Mouse (Mus musculus): ENCODE data around the gene Lmtk2. TPM values are rescaled to one million over a fixed set of nuclear protein-coding genes. Genes with fewer than 3 reads are reported as not detected.

Gene Lmtk2
- polyA plus RNA-seq, 1 experiment from 2014 or later = 3.1 TPM

GRCm38 (mm10) chr5:144112574-144113438 lies 12.6 kb downstream of the Lmtk2 start:
- H3K27ac ChIP-seq = no peak overlapping the region
- no peak for ATAC-seq (replicated peaks; ENCODE audit: insufficient number of reproducible peaks, insufficient read depth, low FRiP score, low read depth)
- H3K36me3 ChIP-seq = no peaks in the 10 kb centered on the region
- 75% methylated on average over 11 of the region's 11 CpGs for WGBS
- H3K9ac ChIP-seq = no peak overlapping the region
- H3K9me3 ChIP-seq (replicated peaks) = no peaks in the 10 kb centered on the region
- no peaks in the 10 kb centered on the region for H3K27me3 ChIP-seq
- no peak overlapping the region for H3K4me2 ChIP-seq
- H3K4me3 ChIP-seq = no peak overlapping the region
- H3K4me1 ChIP-seq (replicated peaks) = peaks cover 27% of the 10 kb centered on the region

- Histone ChIP-seq H3K27me3 (no peaks in the 10 kb centered on the region), H3K36me3 (no peaks in the 10 kb centered on the region), H3K9ac (no peak overlapping the region), H3K4me2 (no peak overlapping the region), H3K4me1 (replicated peaks) (peaks cover 27% of the 10 kb centered on the region), H3K27ac (peak overlapping the region; percentile 34; the same call in 1 of the 2 replicates), H3K9me3 (replicated peaks) (no peaks in the 10 kb centered on the region), H3K4me3 (no peak overlapping the region)
- WGBS = 80% methylated on average over 2 of the region's 2 CpGs
- no peak for ATAC-seq (replicated peaks; ENCODE audit: insufficient number of reproducible peaks, insufficient read depth, low FRiP score, low read depth)
Observed at GRCm38 (mm10) chr5:144114068-144114467, 13.8 kb downstream of the Lmtk2 start.

- ATAC-seq (replicated peaks; ENCODE audit: insufficient number of reproducible peaks, insufficient read depth, low FRiP score, low read depth) = no peak
- Histone ChIP-seq H3K36me3 (no peaks in the 10 kb centered on the region), H3K27me3 (no peaks in the 10 kb centered on the region), H3K27ac (peak overlapping the region; percentile 55; the same call in 1 of the 2 replicates), H3K4me1 (replicated peaks) (peaks cover 30% of the 10 kb centered on the region), H3K4me3 (no peak overlapping the region), H3K9me3 (replicated peaks) (no peaks in the 10 kb centered on the region), H3K9ac (0 out of 2 replicates have a peak overlapping the region, but pooled peaks have one; percentile 1), H3K4me2 (peak overlapping the region; percentile 22)
- WGBS = 40% methylated on average over 5 of the region's 5 CpGs
Observed at GRCm38 (mm10) chr5:144114970-144115627, 14.9 kb downstream of the Lmtk2 start.

- Histone ChIP-seq H3K4me1 (replicated peaks) (peaks cover 30% of the 10 kb centered on the region), H3K4me2 (peak overlapping the region; percentile 22), H3K27me3 (no peaks in the 10 kb centered on the region), H3K36me3 (no peaks in the 10 kb centered on the region), H3K9ac (0 out of 2 replicates have a peak overlapping the region, but pooled peaks have one; percentile 1), H3K4me3 (no peak overlapping the region), H3K27ac (peak overlapping the region; percentile 55; the same call in 1 of the 2 replicates), H3K9me3 (replicated peaks) (no peaks in the 10 kb centered on the region)
- WGBS = 62% methylated on average over 2 of the region's 2 CpGs
- ATAC-seq (replicated peaks; ENCODE audit: insufficient number of reproducible peaks, insufficient read depth, low FRiP score, low read depth) = no peak
Observed at GRCm38 (mm10) chr5:144115628-144115977, 15.4 kb downstream of the Lmtk2 start.

GRCm38 (mm10) chr5:144118271-144118670 lies 18.0 kb downstream of the Lmtk2 start:
- Histone ChIP-seq H3K27ac (no peak overlapping the region), H3K9ac (no peak overlapping the region), H3K4me1 (replicated peaks) (peaks cover 36% of the 10 kb centered on the region), H3K27me3 (no peaks in the 10 kb centered on the region), H3K9me3 (replicated peaks) (no peaks in the 10 kb centered on the region), H3K4me2 (no peak overlapping the region), H3K36me3 (no peaks in the 10 kb centered on the region), H3K4me3 (no peak overlapping the region)
- 91% methylated on average over 4 of the region's 4 CpGs for WGBS
- ATAC-seq (replicated peaks; ENCODE audit: insufficient number of reproducible peaks, insufficient read depth, low FRiP score, low read depth) = no peak

GRCm38 (mm10) chr5:144119286-144119685 lies 19.1 kb downstream of the Lmtk2 start:
- no peak for ATAC-seq (replicated peaks; ENCODE audit: insufficient number of reproducible peaks, insufficient read depth, low FRiP score, low read depth)
- Histone ChIP-seq H3K9me3 (replicated peaks) (no peaks in the 10 kb centered on the region), H3K4me3 (no peak overlapping the region), H3K4me2 (no peak overlapping the region), H3K36me3 (no peaks in the 10 kb centered on the region), H3K27me3 (no peaks in the 10 kb centered on the region), H3K27ac (no peak overlapping the region), H3K4me1 (replicated peaks) (peaks cover 36% of the 10 kb centered on the region), H3K9ac (no peak overlapping the region)
- WGBS = 80% methylated on average over 2 of the region's 2 CpGs

GRCm38 (mm10) chr5:144121489-144121888 lies 21.3 kb downstream of the Lmtk2 start:
- H3K4me2 ChIP-seq = no peak overlapping the region
- no peaks in the 10 kb centered on the region for H3K9me3 ChIP-seq (replicated peaks)
- peaks cover 21% of the 10 kb centered on the region for H3K4me1 ChIP-seq (replicated peaks)
- no peaks in the 10 kb centered on the region for H3K36me3 ChIP-seq
- H3K27me3 ChIP-seq = no peaks in the 10 kb centered on the region
- no peak for ATAC-seq (replicated peaks; ENCODE audit: insufficient number of reproducible peaks, insufficient read depth, low FRiP score, low read depth)
- H3K9ac ChIP-seq = no peak overlapping the region
- no peak overlapping the region for H3K4me3 ChIP-seq
- peak overlapping the region; percentile 31; the same call in 1 of the 2 replicates for H3K27ac ChIP-seq

- H3K4me3 ChIP-seq = no peak overlapping the region
- peaks cover 5% of the 10 kb centered on the region; the same call in 1 of the 2 replicates for H3K36me3 ChIP-seq
- H3K4me1 ChIP-seq (replicated peaks) = peaks cover 12% of the 10 kb centered on the region
- no peaks in the 10 kb centered on the region for H3K27me3 ChIP-seq
- no peak overlapping the region for H3K9ac ChIP-seq
- 75% methylated on average over 9 of the region's 9 CpGs for WGBS
- ATAC-seq (replicated peaks; ENCODE audit: insufficient number of reproducible peaks, insufficient read depth, low FRiP score, low read depth) = no peak
- H3K9me3 ChIP-seq (replicated peaks) = no peaks in the 10 kb centered on the region
- H3K27ac ChIP-seq = no peak overlapping the region
- H3K4me2 ChIP-seq = no peak overlapping the region
Observed at GRCm38 (mm10) chr5:144125979-144126755, 25.9 kb downstream of the Lmtk2 start.

GRCm38 (mm10) chr5:144143531-144143930 lies 43.3 kb downstream of the Lmtk2 start:
- WGBS = 87% methylated on average over 5 of the region's 5 CpGs
- no peak for ATAC-seq (replicated peaks; ENCODE audit: insufficient number of reproducible peaks, insufficient read depth, low FRiP score, low read depth)

GRCm38 (mm10) chr5:144146898-144147297 lies 46.7 kb downstream of the Lmtk2 start:
- no peak overlapping the region for H3K4me3 ChIP-seq
- H3K36me3 ChIP-seq = peaks cover 9% of the 10 kb centered on the region
- no peak overlapping the region for H3K4me2 ChIP-seq
- no peak overlapping the region for H3K27ac ChIP-seq
- no peak overlapping the region for H3K9ac ChIP-seq
- no peaks in the 10 kb centered on the region for H3K27me3 ChIP-seq
- no peak for ATAC-seq (replicated peaks; ENCODE audit: insufficient number of reproducible peaks, insufficient read depth, low FRiP score, low read depth)
- H3K4me1 ChIP-seq (replicated peaks) = peaks cover 30% of the 10 kb centered on the region
- no peaks in the 10 kb centered on the region for H3K9me3 ChIP-seq (replicated peaks)

More at GRCm38 (mm10) chr5:144143531-144143930, 43.3 kb downstream of the Lmtk2 start:
- H3K27ac ChIP-seq = no peak overlapping the region
- H3K9ac ChIP-seq = no peak overlapping the region
- H3K36me3 ChIP-seq = peaks cover 15% of the 10 kb centered on the region
- no peaks in the 10 kb centered on the region for H3K9me3 ChIP-seq (replicated peaks)
- H3K27me3 ChIP-seq = no peaks in the 10 kb centered on the region
- H3K4me3 ChIP-seq = no peak overlapping the region
- H3K4me2 ChIP-seq = no peak overlapping the region
- H3K4me1 ChIP-seq (replicated peaks) = peaks cover 9% of the 10 kb centered on the region

GRCm38 (mm10) chr5:144149530-144149929 lies 49.3 kb downstream of the Lmtk2 start:
- H3K36me3 ChIP-seq = peaks cover 9% of the 10 kb centered on the region
- 0 out of 2 replicates have a peak overlapping the region, but pooled peaks have one; percentile 31 for H3K27ac ChIP-seq
- no peaks in the 10 kb centered on the region for H3K27me3 ChIP-seq
- 64% methylated on average over 4 of the region's 4 CpGs for WGBS
- ATAC-seq (replicated peaks; ENCODE audit: insufficient number of reproducible peaks, insufficient read depth, low FRiP score, low read depth) = no peak
- H3K4me3 ChIP-seq = no peak overlapping the region
- 0 out of 2 replicates have a peak overlapping the region, but pooled peaks have one; percentile 12 for H3K4me2 ChIP-seq
- peaks cover 30% of the 10 kb centered on the region for H3K4me1 ChIP-seq (replicated peaks)
- no peak overlapping the region for H3K9ac ChIP-seq
- H3K9me3 ChIP-seq (replicated peaks) = no peaks in the 10 kb centered on the region

Measured in heart, embryonic 15.5 days (tissue).